Mouse (Mus musculus) kidney, embryonic 15.5 days (tissue): Measurements from ENCODE around the gene Tapbp. TPM values are rescaled to one million over a fixed set of nuclear protein-coding genes. Genes with fewer than 3 reads are reported as not detected.

ENCODE experiments used
- ATAC-seq: fragments of 200-750 bp; cut with Nextera tagmentation; replicated peaks from 2 replicates; pipeline ENCODE4 v1.8.0; 2017; ENCODE audit warnings: moderate TSS enrichment; ENCODE audit not compliant: low FRiP score
- H3K27ac ChIP-seq: fragments of 300-500 bp; sonication (generic); 2 replicates; pipeline ENCODE4 v1.5.1; 2015; ENCODE audit warnings: mild to moderate bottlenecking, inconsistent platforms
- H3K27me3 ChIP-seq: fragments of 300-500 bp; sonication (generic); 2 replicates; pipeline ENCODE4 v1.6.1; 2015; ENCODE audit warnings: inconsistent platforms
- H3K36me3 ChIP-seq: fragments of 300-500 bp; sonication (generic); 2 replicates; pipeline ENCODE4 v1.6.1; 2015; ENCODE audit warnings: inconsistent platforms
- H3K4me1 ChIP-seq: fragments of 300-500 bp; sonication (generic); 2 replicates; pipeline ENCODE4 v1.6.1; 2015; ENCODE audit warnings: inconsistent platforms
- H3K4me2 ChIP-seq: fragments of 300-500 bp; sonication (generic); 2 replicates; pipeline ENCODE4 v1.6.1; 2015; ENCODE audit warnings: moderate library complexity, mild to moderate bottlenecking, inconsistent platforms
- H3K4me3 ChIP-seq: fragments of 300-500 bp; sonication (generic); replicated peaks from 2 replicates; pipeline ENCODE4 v1.5.1; 2015; ENCODE audit warnings: mild to moderate bottlenecking, inconsistent platforms
- H3K9ac ChIP-seq: fragments of 300-500 bp; sonication (generic); 2 replicates; pipeline ENCODE4 v1.6.1; 2015; ENCODE audit warnings: mild to moderate bottlenecking, inconsistent platforms
- H3K9me3 ChIP-seq: fragments of 300-500 bp; sonication (generic); replicated peaks from 2 replicates; pipeline ENCODE4 v1.6.1; 2016; ENCODE audit warnings: inconsistent platforms
- WGBS: fragments of 180-500 bp; shearing (Covaris S2); methylation state at CpG from one replicate; pipeline ENCODE4 v1.1.7; 2015; ENCODE audit warnings: mixed read lengths; 5-methylcytosine and 5-hydroxymethylcytosine counted together
- polyA plus RNA-seq: library from polyadenylated mRNA; unstranded; fragments of >200 nt; fragmentation: Nextera tagmentation; extraction: Ambion mirVana; gene quantifications from 2 replicates; pipeline ENCODE4 v1.2.1, GENCODE M21; 2015

Tapbp gene
- polyA plus RNA-seq, 1 experiment from 2014 or later, result 35.9 TPM

GRCm38 (mm10) chr17:33917656-33918292 lies 2.1 kb downstream of the Tapbp start:
- H3K9ac ChIP-seq, result no peak overlapping the region
- 85% methylated on average over 18 of the region's 18 CpGs for WGBS

DNA sequence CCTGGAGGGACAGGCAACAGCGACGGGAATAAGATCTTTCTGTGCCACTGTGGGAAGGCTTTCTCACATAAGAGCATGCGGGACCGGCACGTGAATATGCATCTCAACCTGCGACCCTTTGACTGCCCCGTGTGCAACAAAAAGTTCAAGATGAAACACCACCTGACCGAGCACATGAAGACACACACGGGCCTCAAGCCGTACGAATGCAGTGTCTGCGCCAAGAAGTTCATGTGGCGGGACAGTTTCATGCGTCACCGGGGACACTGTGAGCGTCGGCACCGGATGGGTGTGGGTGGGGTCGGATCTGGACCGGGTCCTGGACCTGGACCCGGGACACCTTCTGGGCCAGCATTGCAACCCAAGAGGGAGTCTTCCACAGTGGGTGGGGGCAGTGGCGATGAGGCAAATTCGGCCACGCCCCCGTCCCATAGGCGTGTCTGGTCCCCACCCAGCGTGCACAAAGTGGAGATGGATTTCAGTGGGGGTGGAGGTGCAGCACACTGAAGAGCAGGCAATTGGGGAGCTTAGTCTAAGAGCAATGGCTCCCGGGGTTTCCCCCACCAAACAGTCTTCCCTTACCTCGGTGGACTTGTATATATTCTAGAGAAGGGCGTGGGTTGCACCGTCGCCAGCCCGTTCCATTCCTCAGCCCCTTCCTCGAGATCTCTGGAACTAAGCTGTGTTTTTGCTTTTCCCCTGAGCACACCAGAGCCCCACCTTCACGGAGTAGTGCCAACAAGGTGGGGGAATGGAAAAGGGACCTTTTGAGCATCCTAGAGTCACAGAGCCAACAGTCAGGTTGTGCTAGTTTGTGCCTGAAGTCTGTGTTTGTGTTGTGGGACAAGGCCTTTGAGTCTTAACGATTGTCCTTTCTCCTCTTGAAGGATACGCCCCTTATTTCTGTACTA lies 2.8 kb downstream of the Tapbp start:
- Histone ChIP-seq H3K36me3 (peaks cover 27% of the 10 kb centered on the region), H3K27ac (peak overlapping the region; percentile 83), H3K4me3 (peak overlapping the region; percentile 75), H3K9ac (peak overlapping the region; percentile 76; the same call in 1 of the 2 replicates), H3K4me1 (peaks cover 62% of the 10 kb centered on the region), H3K9me3 (no peaks in the 10 kb centered on the region), H3K27me3 (no peaks in the 10 kb centered on the region), H3K4me2 (peak overlapping the region; percentile 99)
- WGBS, result 61% methylated on average over 37 of the region's 37 CpGs
- no peak for ATAC-seq

More at GRCm38 (mm10) chr17:33917656-33918292, 2.1 kb downstream of the Tapbp start:
- H3K9me3 ChIP-seq, result no peaks in the 10 kb centered on the region
- H3K4me3 ChIP-seq, result no peak overlapping the region; the same call in 1 of the 2 replicates
- peaks cover 33% of the 10 kb centered on the region for H3K36me3 ChIP-seq
- H3K27ac ChIP-seq, result no peak overlapping the region
- no peaks in the 10 kb centered on the region for H3K27me3 ChIP-seq
- H3K4me2 ChIP-seq, result 0 out of 2 replicates have a peak overlapping the region, but pooled peaks have one; percentile 62
- peaks cover 62% of the 10 kb centered on the region for H3K4me1 ChIP-seq
- no peak for ATAC-seq

DNA sequence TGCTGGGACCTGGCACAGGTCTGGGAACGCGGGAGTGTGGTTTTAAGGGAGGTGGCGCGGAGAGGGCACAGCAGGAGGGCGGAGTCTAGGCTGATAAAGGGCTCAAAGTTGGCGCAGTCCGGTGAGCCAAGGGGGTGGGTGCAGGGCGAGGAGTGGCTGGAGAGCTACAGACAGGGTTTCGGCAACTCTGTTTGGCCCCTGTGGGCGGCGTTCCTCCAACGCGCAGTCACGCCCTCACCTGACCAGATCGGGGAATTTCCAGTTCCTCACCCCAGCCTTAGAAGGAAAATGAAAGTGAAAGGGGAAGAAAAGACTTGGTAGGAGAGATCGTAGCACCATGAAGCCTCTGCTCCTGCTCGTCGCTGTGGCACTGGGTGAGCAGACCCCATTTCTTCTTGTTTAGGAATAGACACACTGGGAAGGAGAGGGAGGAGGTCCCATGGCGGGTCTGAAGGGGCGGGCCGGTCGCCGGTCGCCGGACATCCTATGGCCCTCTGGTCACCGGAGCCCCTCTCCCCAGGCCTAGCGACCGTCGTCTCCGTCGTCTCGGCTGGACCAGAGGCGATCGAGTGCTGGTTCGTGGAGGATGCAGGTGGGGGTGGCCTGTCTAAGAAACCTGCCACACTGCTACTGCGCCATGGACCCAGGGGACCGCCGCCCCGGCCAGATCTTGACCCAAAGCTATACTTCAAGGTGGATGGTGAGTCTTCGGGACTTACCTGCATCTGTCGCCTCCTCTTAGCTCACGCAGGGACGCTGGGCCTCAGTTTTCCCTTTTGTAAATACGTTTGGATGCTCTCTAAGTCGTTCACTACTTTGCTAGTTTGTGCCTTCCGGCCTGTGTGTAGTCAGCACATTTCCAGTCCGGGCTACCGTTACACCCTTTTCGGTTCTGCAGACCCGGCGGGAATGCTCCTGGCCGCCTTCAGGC lies 3.9 kb downstream of the Tapbp start:
- Histone ChIP-seq H3K27me3 (no peaks in the 10 kb centered on the region), H3K9ac (peak overlapping the region; percentile 76), H3K9me3 (no peaks in the 10 kb centered on the region), H3K4me3 (peak overlapping the region; percentile 75), H3K4me1 (peaks cover 62% of the 10 kb centered on the region), H3K4me2 (peak overlapping the region; percentile 99), H3K27ac (peak overlapping the region; percentile 83), H3K36me3 (peaks cover 16% of the 10 kb centered on the region)
- WGBS, result under 1% methylated on average over 52 of the region's 52 CpGs
- ATAC-seq, result no peak

GRCm38 (mm10) chr17:33920282-33921097 lies 4.8 kb downstream of the Tapbp start:
- Histone ChIP-seq H3K4me3 (peak overlapping the region; percentile 75), H3K9ac (peak overlapping the region; percentile 76), H3K27me3 (no peaks in the 10 kb centered on the region), H3K36me3 (peaks cover 11% of the 10 kb centered on the region), H3K4me2 (peak overlapping the region; percentile 99), H3K4me1 (peaks cover 54% of the 10 kb centered on the region), H3K27ac (peak overlapping the region; percentile 83), H3K9me3 (no peaks in the 10 kb centered on the region)
- ATAC-seq, result peak; percentile 55
- WGBS, result under 1% methylated on average over 36 of the region's 36 CpGs

DNA sequence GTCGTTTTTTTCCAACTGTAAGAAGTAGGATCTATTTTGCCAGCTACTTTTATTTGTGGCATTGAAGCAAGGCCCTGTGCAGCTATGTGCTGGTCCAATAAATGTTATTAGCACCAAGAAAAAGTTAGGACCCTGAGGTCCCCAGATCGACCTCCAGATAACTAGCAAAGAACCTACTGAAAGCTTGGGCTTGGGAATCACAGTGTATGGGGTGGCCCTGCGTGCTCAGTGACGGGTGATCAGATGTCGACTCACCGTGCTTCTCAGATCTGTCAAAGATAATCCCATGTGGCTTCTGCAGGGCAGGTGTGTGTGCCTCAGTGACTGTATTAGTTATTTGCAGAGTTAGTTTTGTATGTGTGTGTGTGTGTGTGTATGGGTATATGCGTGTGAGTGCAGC lies 5.7 kb downstream of the Tapbp start:
- Histone ChIP-seq H3K36me3 (peaks cover 17% of the 10 kb centered on the region), H3K4me2 (peak overlapping the region; percentile 99), H3K9me3 (no peaks in the 10 kb centered on the region), H3K27me3 (no peaks in the 10 kb centered on the region), H3K4me1 (peaks cover 52% of the 10 kb centered on the region), H3K9ac (no peak overlapping the region), H3K27ac (no peak overlapping the region), H3K4me3 (peak overlapping the region; percentile 75; the same call in 1 of the 2 replicates)
- ATAC-seq, result no peak
- 81% methylated on average over 7 of the region's 7 CpGs for WGBS

DNA sequence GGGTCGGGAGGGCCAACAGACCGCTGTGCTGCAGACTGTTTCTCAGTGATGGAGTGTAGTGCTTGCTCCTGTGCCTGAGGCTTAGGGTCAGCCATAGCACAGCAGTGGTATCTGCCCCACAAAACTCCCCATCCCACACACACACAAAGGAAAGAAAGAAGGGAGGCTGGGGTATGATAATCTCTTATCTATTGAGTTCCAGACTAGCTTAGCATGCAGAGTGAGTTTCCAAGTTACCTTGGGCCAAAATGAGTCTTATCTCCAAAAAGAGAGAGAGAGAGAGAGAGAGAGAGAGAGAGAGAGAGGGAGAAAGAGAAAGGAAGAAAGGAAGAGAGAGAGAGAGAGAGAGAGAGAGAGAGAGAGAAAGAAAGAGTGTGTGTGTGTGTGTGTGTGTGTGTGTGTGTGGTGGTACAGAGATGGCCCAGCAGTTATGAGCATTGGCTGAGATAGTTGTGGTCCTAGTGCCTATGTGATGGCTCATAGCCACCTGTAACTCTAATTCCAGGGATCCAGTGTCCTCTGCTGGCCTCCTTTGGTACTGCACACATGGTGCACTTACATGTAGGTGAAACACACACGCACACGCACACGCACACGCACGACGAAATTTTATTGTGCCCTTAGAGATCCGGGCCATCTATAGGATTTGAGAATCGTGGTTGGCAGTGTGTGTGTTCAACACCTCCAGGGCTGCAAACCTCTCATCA lies 9.0 kb downstream of the Tapbp start:
- ATAC-seq, result no peak
- Histone ChIP-seq H3K36me3 (peaks cover 13% of the 10 kb centered on the region), H3K4me2 (no peak overlapping the region), H3K27me3 (no peaks in the 10 kb centered on the region), H3K27ac (no peak overlapping the region), H3K4me3 (no peak overlapping the region), H3K4me1 (peaks cover 31% of the 10 kb centered on the region), H3K9me3 (no peaks in the 10 kb centered on the region), H3K9ac (no peak overlapping the region)
- 89% methylated on average over 10 of the region's 10 CpGs for WGBS

DNA sequence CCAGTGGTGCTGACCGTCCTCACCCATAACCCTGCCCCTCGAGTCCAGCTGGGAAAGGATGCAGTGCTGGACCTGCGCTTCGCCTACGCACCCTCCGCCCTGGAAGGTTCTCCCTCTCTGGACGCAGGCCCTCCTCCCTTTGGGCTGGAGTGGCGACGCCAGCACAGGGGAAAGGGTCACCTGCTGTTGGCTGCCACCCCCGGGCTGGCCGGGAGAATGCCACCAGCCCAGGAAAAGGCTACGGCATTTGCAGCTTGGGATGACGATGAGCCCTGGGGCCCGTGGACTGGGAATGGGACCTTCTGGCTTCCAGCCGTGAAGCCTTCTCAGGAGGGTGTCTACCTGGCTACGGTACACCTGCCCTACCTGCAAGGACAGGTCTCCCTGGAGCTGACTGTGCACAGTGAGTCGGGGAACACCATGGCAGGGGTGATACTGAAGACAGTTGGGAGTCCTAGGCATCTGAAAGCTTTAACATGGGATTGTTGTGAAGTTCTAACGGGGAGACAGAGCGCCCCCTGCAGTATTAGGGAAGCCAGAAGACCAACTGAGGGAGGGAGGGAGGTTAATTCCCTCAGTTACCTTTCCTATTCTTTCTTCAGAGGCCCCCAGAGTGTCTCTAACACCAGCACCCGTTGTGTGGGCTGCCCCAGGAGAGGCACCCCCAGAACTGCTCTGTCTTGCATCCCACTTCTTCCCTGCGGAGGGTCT lies 9.9 kb downstream of the Tapbp start:
- Histone ChIP-seq H3K27ac (no peak overlapping the region), H3K4me2 (no peak overlapping the region), H3K4me3 (no peak overlapping the region), H3K36me3 (peaks cover 13% of the 10 kb centered on the region), H3K4me1 (peaks cover 25% of the 10 kb centered on the region), H3K9me3 (no peaks in the 10 kb centered on the region), H3K27me3 (no peaks in the 10 kb centered on the region), H3K9ac (no peak overlapping the region)
- ATAC-seq, result no peak
- 85% methylated on average over 21 of the region's 21 CpGs for WGBS

- peaks cover 13% of the 10 kb centered on the region for H3K36me3 ChIP-seq
- no peak overlapping the region for H3K4me3 ChIP-seq
- 79% methylated on average over 17 of the region's 17 CpGs for WGBS
- H3K27me3 ChIP-seq, result no peaks in the 10 kb centered on the region
- H3K4me1 ChIP-seq, result peaks cover 26% of the 10 kb centered on the region
- no peak overlapping the region for H3K9ac ChIP-seq
- no peak overlapping the region for H3K4me2 ChIP-seq
- H3K27ac ChIP-seq, result no peak overlapping the region
- no peak for ATAC-seq
- H3K9me3 ChIP-seq, result no peaks in the 10 kb centered on the region
These were observed 10.7 kb downstream of the Tapbp start for GRCm38 (mm10) chr17:33926207-33926932.

DNA sequence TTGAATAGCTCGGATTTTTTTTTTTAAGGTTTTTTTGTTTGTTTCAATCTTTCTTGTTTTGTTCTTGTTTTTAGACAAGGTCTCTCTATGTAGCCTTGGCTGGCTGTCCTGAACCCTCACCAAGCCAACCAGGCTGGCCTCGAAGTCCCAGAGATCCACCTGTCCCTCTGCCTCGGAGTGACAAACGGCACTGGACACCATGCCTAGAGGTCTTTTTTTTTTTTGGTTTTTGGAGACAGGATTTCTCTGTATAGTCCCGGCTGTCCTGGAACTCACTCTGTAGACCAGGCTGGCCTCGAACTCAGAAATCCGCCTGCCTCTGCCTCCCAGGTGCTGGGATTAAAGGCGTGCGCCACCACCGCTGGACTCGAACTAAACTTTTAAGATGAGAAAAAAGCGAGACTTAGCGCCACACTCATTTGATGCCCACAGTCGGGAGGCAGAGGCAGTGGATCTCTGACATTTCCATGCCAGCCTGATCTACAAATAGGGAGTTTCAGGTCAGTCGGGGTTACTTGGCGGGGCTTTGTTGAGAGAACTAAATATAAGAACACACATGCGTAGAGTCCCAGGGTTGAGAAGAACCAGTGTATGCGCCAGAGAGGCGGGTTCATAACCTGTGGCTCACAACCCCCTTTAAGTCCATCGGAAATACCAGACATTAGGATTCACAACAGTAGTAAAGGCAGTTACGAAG lies 12.7 kb downstream of the Tapbp start:
- H3K9ac ChIP-seq, result peak overlapping the region; percentile 90
- 61% methylated on average over 21 of the region's 21 CpGs for WGBS
- H3K4me3 ChIP-seq, result peak overlapping the region; percentile 87
- H3K36me3 ChIP-seq, result peaks cover 28% of the 10 kb centered on the region
- no peak for ATAC-seq
- no peak overlapping the region for H3K27ac ChIP-seq
- no peaks in the 10 kb centered on the region for H3K9me3 ChIP-seq
- H3K4me2 ChIP-seq, result peak overlapping the region; percentile 99
- no peaks in the 10 kb centered on the region for H3K27me3 ChIP-seq
- peaks cover 24% of the 10 kb centered on the region for H3K4me1 ChIP-seq
